Mouse (Mus musculus): Measurements from ENCODE around the gene Slc19a2. TPM values are rescaled to one million over a fixed set of nuclear protein-coding genes. Genes with fewer than 3 reads are reported as not detected.

Slc19a2 gene
- polyA plus RNA-seq, 1 experiment: 38.3 TPM

GRCm38 (mm10) chr1:164275455-164275954 lies 26.7 kb downstream of the Slc19a2 start, which contains the start of gene Ccdc181:
Gene Ccdc181, plus strand, starts transcription at chr1:164275585.
- no peak within 1 kb of the TSS for H3K27ac ChIP-seq (ENCODE audit: insufficient read depth, low read length)
- peak within 1 kb of the TSS; percentile 57 for H3K4me3 ChIP-seq (ENCODE audit: insufficient read depth, low read length)
- TF ChIP-seq CTCF (IDR thresholded peaks at IDR 0.05; ENCODE audit: borderline replicate concordance, insufficient read depth, low read length) (no peak), POLR2A (IDR thresholded peaks at IDR 0.05; ENCODE audit: low read depth, low read length) (peak; percentile 40; the same call in 1 of the 2 replicates)
- peaks cover 2% of the 10 kb centered on the region for H3K4me1 ChIP-seq (ENCODE audit: control insufficient read depth, insufficient read depth, low read length)

GRCm38 (mm10) chr1:164276552-164276951 lies 27.7 kb downstream of the Slc19a2 start:
- no peak overlapping the region for H3K27ac ChIP-seq (ENCODE audit: insufficient read depth, low read length)
- no peak overlapping the region for H3K4me3 ChIP-seq (ENCODE audit: insufficient read depth, low read length)
- H3K4me1 ChIP-seq (ENCODE audit: control insufficient read depth, insufficient read depth, low read length): peaks cover 2% of the 10 kb centered on the region
- TF ChIP-seq CTCF (IDR thresholded peaks at IDR 0.05; ENCODE audit: borderline replicate concordance, insufficient read depth, low read length): no peak
- no peak for TF ChIP-seq POLR2A (IDR thresholded peaks at IDR 0.05; ENCODE audit: low read depth, low read length)

GRCm38 (mm10) chr1:164279332-164279731 lies 30.5 kb downstream of the Slc19a2 start:
- H3K4me1 ChIP-seq (ENCODE audit: control insufficient read depth, insufficient read depth, low read length): peaks cover 2% of the 10 kb centered on the region; the same call in 1 of the 2 replicates
- H3K4me3 ChIP-seq (ENCODE audit: insufficient read depth, low read length): no peak overlapping the region
- no peak overlapping the region for H3K27ac ChIP-seq (ENCODE audit: insufficient read depth, low read length)
- TF ChIP-seq CTCF (IDR thresholded peaks at IDR 0.05; ENCODE audit: borderline replicate concordance, insufficient read depth, low read length) (no peak), POLR2A (IDR thresholded peaks at IDR 0.05; ENCODE audit: low read depth, low read length) (no peak)

- no peaks in the 10 kb centered on the region for H3K4me1 ChIP-seq (ENCODE audit: control insufficient read depth, insufficient read depth, low read length)
- no peak overlapping the region for H3K27ac ChIP-seq (ENCODE audit: insufficient read depth, low read length)
- TF ChIP-seq CTCF (IDR thresholded peaks at IDR 0.05; ENCODE audit: borderline replicate concordance, insufficient read depth, low read length): no peak
- no peak for TF ChIP-seq POLR2A (IDR thresholded peaks at IDR 0.05; ENCODE audit: low read depth, low read length)
- no peak overlapping the region for H3K4me3 ChIP-seq (ENCODE audit: insufficient read depth, low read length)
These were observed 35.2 kb downstream of the Slc19a2 start for GRCm38 (mm10) chr1:164284007-164284406.

- Histone ChIP-seq H3K27ac (ENCODE audit: insufficient read depth, low read length) (no peak overlapping the region), H3K4me1 (ENCODE audit: control insufficient read depth, insufficient read depth, low read length) (no peaks in the 10 kb centered on the region), H3K4me3 (ENCODE audit: insufficient read depth, low read length) (no peak overlapping the region)
- TF ChIP-seq POLR2A (IDR thresholded peaks at IDR 0.05; ENCODE audit: low read depth, low read length) (no peak), CTCF (IDR thresholded peaks at IDR 0.05; ENCODE audit: borderline replicate concordance, insufficient read depth, low read length) (no peak)
These were observed 38.6 kb downstream of the Slc19a2 start for GRCm38 (mm10) chr1:164287406-164287805.

- H3K4me1 ChIP-seq (ENCODE audit: control insufficient read depth, insufficient read depth, low read length): no peaks in the 10 kb centered on the region
- no peak overlapping the region for H3K27ac ChIP-seq (ENCODE audit: insufficient read depth, low read length)
- TF ChIP-seq CTCF (IDR thresholded peaks at IDR 0.05; ENCODE audit: borderline replicate concordance, insufficient read depth, low read length) (no peak), POLR2A (IDR thresholded peaks at IDR 0.05; ENCODE audit: low read depth, low read length) (no peak)
- no peak overlapping the region for H3K4me3 ChIP-seq (ENCODE audit: insufficient read depth, low read length)
These were observed 43.2 kb downstream of the Slc19a2 start for GRCm38 (mm10) chr1:164292040-164292439.

- Histone ChIP-seq H3K4me3 (ENCODE audit: insufficient read depth, low read length) (no peak overlapping the region), H3K4me1 (ENCODE audit: control insufficient read depth, insufficient read depth, low read length) (no peaks in the 10 kb centered on the region), H3K27ac (ENCODE audit: insufficient read depth, low read length) (no peak overlapping the region)
- TF ChIP-seq POLR2A (IDR thresholded peaks at IDR 0.05; ENCODE audit: low read depth, low read length) (no peak), CTCF (IDR thresholded peaks at IDR 0.05; ENCODE audit: borderline replicate concordance, insufficient read depth, low read length) (no peak)
These were observed 45.2 kb downstream of the Slc19a2 start for GRCm38 (mm10) chr1:164294071-164294470.

- no peak for TF ChIP-seq CTCF (IDR thresholded peaks at IDR 0.05; ENCODE audit: borderline replicate concordance, insufficient read depth, low read length)
- no peak for TF ChIP-seq POLR2A (IDR thresholded peaks at IDR 0.05; ENCODE audit: low read depth, low read length)
- Histone ChIP-seq H3K4me3 (ENCODE audit: insufficient read depth, low read length) (no peak overlapping the region), H3K4me1 (ENCODE audit: control insufficient read depth, insufficient read depth, low read length) (no peaks in the 10 kb centered on the region), H3K27ac (ENCODE audit: insufficient read depth, low read length) (no peak overlapping the region)
These were observed 47.6 kb downstream of the Slc19a2 start for GRCm38 (mm10) chr1:164296473-164296872.

- peaks cover 2% of the 10 kb centered on the region; the same call in 1 of the 2 replicates for H3K4me1 ChIP-seq (ENCODE audit: control insufficient read depth, insufficient read depth, low read length)
- no peak overlapping the region for H3K4me3 ChIP-seq (ENCODE audit: insufficient read depth, low read length)
- no peak overlapping the region for H3K27ac ChIP-seq (ENCODE audit: insufficient read depth, low read length)
- TF ChIP-seq CTCF (IDR thresholded peaks at IDR 0.05; ENCODE audit: borderline replicate concordance, insufficient read depth, low read length): no peak
- no peak for TF ChIP-seq POLR2A (IDR thresholded peaks at IDR 0.05; ENCODE audit: low read depth, low read length)
These were observed 53.1 kb downstream of the Slc19a2 start for GRCm38 (mm10) chr1:164301949-164302348.

- no peak within 1 kb of the TSS for H3K4me3 ChIP-seq (ENCODE audit: insufficient read depth, low read length)
- no peak for TF ChIP-seq CTCF (IDR thresholded peaks at IDR 0.05; ENCODE audit: borderline replicate concordance, insufficient read depth, low read length)
- H3K4me1 ChIP-seq (ENCODE audit: control insufficient read depth, insufficient read depth, low read length): peaks cover 2% of the 10 kb centered on the region; the same call in 1 of the 2 replicates
- H3K27ac ChIP-seq (ENCODE audit: insufficient read depth, low read length): no peak within 1 kb of the TSS
These were observed 55.0 kb downstream of the Slc19a2 start, which contains the start of gene Nme7 for GRCm38 (mm10) chr1:164303821-164304220. Gene Nme7, plus strand, starts transcription at chr1:164304121.
